Mouse (Mus musculus): Measurements from ENCODE around the gene Serhl. TPM values are rescaled to one million over a fixed set of nuclear protein-coding genes. Genes with fewer than 3 reads are reported as not detected.

Gene Serhl
- polyA plus RNA-seq, 1 experiment from 2014 or later, result 61.0 TPM

GRCm38 (mm10) chr15:83090874-83091273, 1.6 kb downstream of the Serhl start:
- 29% methylated on average over 3 of the region's 3 CpGs for WGBS
- no peaks in the 10 kb centered on the region for H3K9me3 ChIP-seq (replicated peaks; ENCODE audit: control insufficient read depth, low read length)
- H3K4me2 ChIP-seq (ENCODE audit: low read depth, low read length), result no peak overlapping the region
- no peaks in the 10 kb centered on the region for H3K36me3 ChIP-seq (ENCODE audit: control insufficient read depth, insufficient read depth, low read length)
- H3K4me1 ChIP-seq (ENCODE audit: control insufficient read depth, insufficient read depth, low read length), result 0 out of 2 replicates have a peak, but pooled peaks cover 7% of the 10 kb centered on the region
- no peak overlapping the region for H3K9ac ChIP-seq (ENCODE audit: low read length)
- no peak overlapping the region for H3K27ac ChIP-seq (ENCODE audit: low read length)
- peak; percentile 29; the same call in 1 of the 2 replicates for ATAC-seq (ENCODE audit: insufficient read depth, low FRiP score)
- no peaks in the 10 kb centered on the region for H3K27me3 ChIP-seq (ENCODE audit: control insufficient read depth, insufficient read depth, low read length)
- H3K4me3 ChIP-seq (replicated peaks; ENCODE audit: low read length), result no peak overlapping the region

- no peak overlapping the region for H3K4me3 ChIP-seq (replicated peaks; ENCODE audit: low read length)
- H3K27ac ChIP-seq (ENCODE audit: low read length), result no peak overlapping the region
- 88% methylated on average over 2 of the region's 2 CpGs for WGBS
- no peaks in the 10 kb centered on the region for H3K27me3 ChIP-seq (ENCODE audit: control insufficient read depth, insufficient read depth, low read length)
- H3K9ac ChIP-seq (ENCODE audit: low read length), result no peak overlapping the region
- ATAC-seq (ENCODE audit: insufficient read depth, low FRiP score), result no peak
- H3K36me3 ChIP-seq (ENCODE audit: control insufficient read depth, insufficient read depth, low read length), result no peaks in the 10 kb centered on the region
- H3K4me1 ChIP-seq (ENCODE audit: control insufficient read depth, insufficient read depth, low read length), result 0 out of 2 replicates have a peak, but pooled peaks cover 5% of the 10 kb centered on the region
- no peak overlapping the region for H3K4me2 ChIP-seq (ENCODE audit: low read depth, low read length)
- no peaks in the 10 kb centered on the region for H3K9me3 ChIP-seq (replicated peaks; ENCODE audit: control insufficient read depth, low read length)
Measured at GRCm38 (mm10) chr15:83093687-83094086, 4.4 kb downstream of the Serhl start.

- H3K4me3 ChIP-seq (replicated peaks; ENCODE audit: low read length), result no peak overlapping the region
Measured at GRCm38 (mm10) chr15:83095950-83096349, 6.6 kb downstream of the Serhl start.

GRCm38 (mm10) chr15:83099533-83100331, 10.4 kb downstream of the Serhl start:
- peak overlapping the region; percentile 66 for H3K27ac ChIP-seq (ENCODE audit: low read length)
- H3K4me1 ChIP-seq (ENCODE audit: control insufficient read depth, insufficient read depth, low read length), result peaks cover 4% of the 10 kb centered on the region; the same call in 1 of the 2 replicates
- no peaks in the 10 kb centered on the region for H3K9me3 ChIP-seq (replicated peaks; ENCODE audit: control insufficient read depth, low read length)
- peak overlapping the region; percentile 76 for H3K4me3 ChIP-seq (replicated peaks; ENCODE audit: low read length)
- H3K36me3 ChIP-seq (ENCODE audit: control insufficient read depth, insufficient read depth, low read length), result no peaks in the 10 kb centered on the region
- H3K27me3 ChIP-seq (ENCODE audit: control insufficient read depth, insufficient read depth, low read length), result no peaks in the 10 kb centered on the region
- 2% methylated on average over 31 of the region's 31 CpGs for WGBS
- peak overlapping the region; percentile 95 for H3K4me2 ChIP-seq (ENCODE audit: low read depth, low read length)
- peak overlapping the region; percentile 90 for H3K9ac ChIP-seq (ENCODE audit: low read length)
- ATAC-seq (ENCODE audit: insufficient read depth, low FRiP score), result peak; percentile 94

More at GRCm38 (mm10) chr15:83095950-83096349, 6.6 kb downstream of the Serhl start:
- no peak overlapping the region for H3K4me2 ChIP-seq (ENCODE audit: low read depth, low read length)
- no peak overlapping the region for H3K27ac ChIP-seq (ENCODE audit: low read length)
- H3K36me3 ChIP-seq (ENCODE audit: control insufficient read depth, insufficient read depth, low read length), result no peaks in the 10 kb centered on the region
- peaks cover 4% of the 10 kb centered on the region; the same call in 1 of the 2 replicates for H3K4me1 ChIP-seq (ENCODE audit: control insufficient read depth, insufficient read depth, low read length)
- no peak for ATAC-seq (ENCODE audit: insufficient read depth, low FRiP score)
- no peaks in the 10 kb centered on the region for H3K9me3 ChIP-seq (replicated peaks; ENCODE audit: control insufficient read depth, low read length)
- no peaks in the 10 kb centered on the region for H3K27me3 ChIP-seq (ENCODE audit: control insufficient read depth, insufficient read depth, low read length)
- 41% methylated on average over 2 of the region's 2 CpGs for WGBS
- no peak overlapping the region for H3K9ac ChIP-seq (ENCODE audit: low read length)

GRCm38 (mm10) chr15:83100332-83100662, 11.0 kb downstream of the Serhl start:
- Histone ChIP-seq H3K9ac (ENCODE audit: low read length) (peak overlapping the region; percentile 90), H3K27ac (ENCODE audit: low read length) (peak overlapping the region; percentile 66), H3K36me3 (ENCODE audit: control insufficient read depth, insufficient read depth, low read length) (no peaks in the 10 kb centered on the region), H3K27me3 (ENCODE audit: control insufficient read depth, insufficient read depth, low read length) (no peaks in the 10 kb centered on the region), H3K9me3 (replicated peaks; ENCODE audit: control insufficient read depth, low read length) (no peaks in the 10 kb centered on the region), H3K4me2 (ENCODE audit: low read depth, low read length) (peak overlapping the region; percentile 95), H3K4me3 (replicated peaks; ENCODE audit: low read length) (peak overlapping the region; percentile 76), H3K4me1 (ENCODE audit: control insufficient read depth, insufficient read depth, low read length) (peaks cover 4% of the 10 kb centered on the region; the same call in 1 of the 2 replicates)
- ATAC-seq (ENCODE audit: insufficient read depth, low FRiP score), result 0 out of 2 replicates have a peak, but pooled peaks have one; percentile 45
- WGBS, result 2% methylated on average over 8 of the region's 8 CpGs

GRCm38 (mm10) chr15:83103111-83103510, 13.8 kb downstream of the Serhl start:
- no peak for ATAC-seq (ENCODE audit: insufficient read depth, low FRiP score)
- Histone ChIP-seq H3K9me3 (replicated peaks; ENCODE audit: control insufficient read depth, low read length) (no peaks in the 10 kb centered on the region), H3K9ac (ENCODE audit: low read length) (no peak overlapping the region), H3K4me3 (replicated peaks; ENCODE audit: low read length) (no peak overlapping the region), H3K27ac (ENCODE audit: low read length) (no peak overlapping the region), H3K27me3 (ENCODE audit: control insufficient read depth, insufficient read depth, low read length) (no peaks in the 10 kb centered on the region), H3K36me3 (ENCODE audit: control insufficient read depth, insufficient read depth, low read length) (no peaks in the 10 kb centered on the region), H3K4me1 (ENCODE audit: control insufficient read depth, insufficient read depth, low read length) (peaks cover 4% of the 10 kb centered on the region; the same call in 1 of the 2 replicates), H3K4me2 (ENCODE audit: low read depth, low read length) (no peak overlapping the region)
- 48% methylated on average over 1 of the region's 1 CpGs for WGBS

- 63% methylated on average over 6 of the region's 6 CpGs for WGBS
- no peaks in the 10 kb centered on the region for H3K27me3 ChIP-seq (ENCODE audit: control insufficient read depth, insufficient read depth, low read length)
- no peaks in the 10 kb centered on the region for H3K4me1 ChIP-seq (ENCODE audit: control insufficient read depth, insufficient read depth, low read length)
- no peak overlapping the region for H3K27ac ChIP-seq (ENCODE audit: low read length)
- no peaks in the 10 kb centered on the region for H3K9me3 ChIP-seq (replicated peaks; ENCODE audit: control insufficient read depth, low read length)
- no peak overlapping the region for H3K4me2 ChIP-seq (ENCODE audit: low read depth, low read length)
- H3K36me3 ChIP-seq (ENCODE audit: control insufficient read depth, insufficient read depth, low read length), result no peaks in the 10 kb centered on the region
- no peak for ATAC-seq (ENCODE audit: insufficient read depth, low FRiP score)
- H3K9ac ChIP-seq (ENCODE audit: low read length), result no peak overlapping the region
- no peak overlapping the region for H3K4me3 ChIP-seq (replicated peaks; ENCODE audit: low read length)
Measured at GRCm38 (mm10) chr15:83106426-83106825, 17.1 kb downstream of the Serhl start.

GRCm38 (mm10) chr15:83107814-83108213, 18.5 kb downstream of the Serhl start:
- Histone ChIP-seq H3K27ac (ENCODE audit: low read length) (no peak overlapping the region), H3K9me3 (replicated peaks; ENCODE audit: control insufficient read depth, low read length) (no peaks in the 10 kb centered on the region), H3K4me3 (replicated peaks; ENCODE audit: low read length) (no peak overlapping the region), H3K36me3 (ENCODE audit: control insufficient read depth, insufficient read depth, low read length) (no peaks in the 10 kb centered on the region), H3K27me3 (ENCODE audit: control insufficient read depth, insufficient read depth, low read length) (no peaks in the 10 kb centered on the region), H3K4me1 (ENCODE audit: control insufficient read depth, insufficient read depth, low read length) (no peaks in the 10 kb centered on the region), H3K9ac (ENCODE audit: low read length) (no peak overlapping the region), H3K4me2 (ENCODE audit: low read depth, low read length) (no peak overlapping the region)
- 73% methylated on average over 6 of the region's 6 CpGs for WGBS
- ATAC-seq (ENCODE audit: insufficient read depth, low FRiP score), result no peak

- ATAC-seq (ENCODE audit: insufficient read depth, low FRiP score), result no peak
- Histone ChIP-seq H3K36me3 (ENCODE audit: control insufficient read depth, insufficient read depth, low read length) (peaks cover 10% of the 10 kb centered on the region; the same call in 1 of the 2 replicates), H3K4me2 (ENCODE audit: low read depth, low read length) (no peak overlapping the region), H3K9me3 (replicated peaks; ENCODE audit: control insufficient read depth, low read length) (no peaks in the 10 kb centered on the region), H3K27ac (ENCODE audit: low read length) (no peak overlapping the region), H3K9ac (ENCODE audit: low read length) (no peak overlapping the region), H3K27me3 (ENCODE audit: control insufficient read depth, insufficient read depth, low read length) (no peaks in the 10 kb centered on the region), H3K4me3 (replicated peaks; ENCODE audit: low read length) (no peak overlapping the region), H3K4me1 (ENCODE audit: control insufficient read depth, insufficient read depth, low read length) (0 out of 2 replicates have a peak, but pooled peaks cover 5% of the 10 kb centered on the region)
- 57% methylated on average over 6 of the region's 6 CpGs for WGBS
Measured at GRCm38 (mm10) chr15:83111290-83111689, 22.0 kb downstream of the Serhl start.
